Mouse (Mus musculus) intestine, postnatal 0 days (tissue): ENCODE data around the gene Rgs10. TPM values are rescaled to one million over a fixed set of nuclear protein-coding genes. Genes with fewer than 3 reads are reported as not detected.
A peak's percentile ranks its signal among the peaks of the same experiment; 100 is the strongest.

ENCODE experiments used
- ATAC-seq: fragments of 200-750 bp; cut with Nextera tagmentation; 2 replicates; pipeline ENCODE4 v1.8.0; 2017; ENCODE audit warnings: mild to moderate bottlenecking, moderate TSS enrichment, moderate library complexity
- H3K27ac ChIP-seq: fragments of 300-500 bp; sonication (generic); 2 replicates; pipeline ENCODE4 v1.5.1; 2014; ENCODE audit warnings: mild to moderate bottlenecking, low read depth, low read length, moderate library complexity
- H3K27me3 ChIP-seq: fragments of 300-500 bp; sonication (generic); replicated peaks from 2 replicates; pipeline ENCODE4 v1.6.1; 2014; ENCODE audit warnings: low read length, mixed read lengths; ENCODE audit not compliant: control insufficient read depth, insufficient read depth
- H3K36me3 ChIP-seq: fragments of 300-500 bp; sonication (generic); 2 replicates; pipeline ENCODE4 v1.6.1; 2014; ENCODE audit warnings: mild to moderate bottlenecking, moderate library complexity; ENCODE audit not compliant: control insufficient read depth, insufficient read depth
- H3K4me1 ChIP-seq: fragments of 300-500 bp; sonication (generic); replicated peaks from 2 replicates; pipeline ENCODE4 v1.6.1; 2014; ENCODE audit warnings: antibody characterized with exemption, low read length, mixed read lengths; ENCODE audit not compliant: control insufficient read depth, insufficient read depth
- H3K4me2 ChIP-seq: fragments of 300-500 bp; sonication (generic); replicated peaks from 2 replicates; pipeline ENCODE4 v1.6.1; 2014; ENCODE audit warnings: low read depth, mild to moderate bottlenecking, moderate library complexity
- H3K4me3 ChIP-seq: fragments of 300-500 bp; sonication (generic); 2 replicates; pipeline ENCODE4 v1.5.1; 2014; ENCODE audit warnings: low read depth, low read length
- H3K9ac ChIP-seq: fragments of 300-500 bp; sonication (generic); 2 replicates; pipeline ENCODE4 v1.6.1; 2014; ENCODE audit warnings: mild to moderate bottlenecking, low read depth, low read length
- H3K9me3 ChIP-seq: fragments of 300-500 bp; sonication (generic); 2 replicates; pipeline ENCODE4 v1.6.1; 2016; ENCODE audit warnings: mixed run types; ENCODE audit not compliant: control insufficient read depth
- CTCF ChIP-seq: sonication (generic); IDR thresholded peaks from 2 replicates; pipeline ENCODE4 v1.5.1; 2016; ENCODE audit warnings: low read depth, mild to moderate bottlenecking, control low read depth, antibody characterized with exemption, moderate library complexity
- WGBS: fragments of 180-500 bp; shearing (Covaris S2); extraction: QIAGEN DNeasy Blood & Tissue Kit; methylation state at CpG from one replicate; pipeline ENCODE4 v1.1.7; 2014; 5-methylcytosine and 5-hydroxymethylcytosine counted together
- polyA plus RNA-seq: library from polyadenylated mRNA; unstranded; fragments of >200 nt; fragmentation: Nextera tagmentation; extraction: Ambion mirVana; gene quantifications from 2 replicates; pipeline ENCODE4 v1.2.1, GENCODE M21; 2015

Gene Rgs10
- polyA plus RNA-seq, 1 experiment from 2014 or later, result 20.9 TPM

DNA sequence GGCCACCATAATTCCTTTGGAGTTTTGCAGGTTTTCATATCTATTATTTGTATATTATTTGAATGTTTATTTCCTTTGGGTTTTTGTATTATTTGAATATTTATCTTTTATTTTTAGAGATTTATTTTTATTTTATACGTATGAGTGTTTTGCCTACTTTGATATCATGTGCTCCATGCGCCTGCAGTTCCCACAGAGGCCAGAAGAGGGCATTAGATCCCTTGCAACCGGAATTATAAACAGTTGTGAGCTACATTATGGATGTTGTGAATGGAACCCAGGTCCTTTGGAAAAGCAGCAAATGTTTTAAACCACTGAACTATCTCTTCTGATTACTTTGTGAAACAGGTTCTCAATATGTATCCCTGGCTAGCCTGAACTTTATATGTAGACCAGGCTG, 46.2 kb downstream of the Rgs10 start:
- no peak for ATAC-seq
- Histone ChIP-seq H3K36me3 (no peaks in the 10 kb centered on the region), H3K4me1 (no peaks in the 10 kb centered on the region), H3K4me3 (no peak overlapping the region), H3K27me3 (no peaks in the 10 kb centered on the region), H3K4me2 (no peak overlapping the region), H3K9me3 (no peaks in the 10 kb centered on the region), H3K9ac (no peak overlapping the region), H3K27ac (no peak overlapping the region)
- peak; percentile 70 for TF ChIP-seq CTCF
- WGBS, result 53% methylated on average over 3 of the region's 3 CpGs

DNA sequence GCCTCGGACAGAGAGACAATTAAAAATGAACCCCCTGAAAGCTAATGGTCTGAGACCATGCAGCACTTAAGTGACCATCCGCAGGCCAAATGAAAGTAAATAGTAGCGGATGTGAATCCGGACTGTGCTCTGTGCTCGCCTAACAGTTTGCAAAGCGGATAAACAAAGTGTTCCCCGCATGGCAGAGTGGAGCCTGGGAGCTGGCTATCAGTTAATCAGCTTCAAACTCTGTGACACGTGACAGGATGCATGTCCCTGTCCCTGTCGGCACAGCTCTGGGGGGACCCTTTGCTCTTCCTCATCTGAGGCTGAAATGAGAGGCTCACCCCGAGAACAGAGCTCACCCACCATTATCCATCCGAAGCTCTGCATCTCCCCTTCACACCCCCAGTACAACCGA, 49.2 kb downstream of the Rgs10 start:
- no peaks in the 10 kb centered on the region; the same call in 1 of the 2 replicates for H3K4me1 ChIP-seq
- 53% methylated on average over 12 of the region's 12 CpGs for WGBS
- no peaks in the 10 kb centered on the region for H3K27me3 ChIP-seq
- no peaks in the 10 kb centered on the region for H3K36me3 ChIP-seq
- H3K4me2 ChIP-seq, result no peak overlapping the region
- no peak for TF ChIP-seq CTCF
- ATAC-seq, result no peak
- no peak overlapping the region for H3K27ac ChIP-seq
- H3K9ac ChIP-seq, result no peak overlapping the region
- H3K4me3 ChIP-seq, result no peak overlapping the region
- no peaks in the 10 kb centered on the region for H3K9me3 ChIP-seq

DNA sequence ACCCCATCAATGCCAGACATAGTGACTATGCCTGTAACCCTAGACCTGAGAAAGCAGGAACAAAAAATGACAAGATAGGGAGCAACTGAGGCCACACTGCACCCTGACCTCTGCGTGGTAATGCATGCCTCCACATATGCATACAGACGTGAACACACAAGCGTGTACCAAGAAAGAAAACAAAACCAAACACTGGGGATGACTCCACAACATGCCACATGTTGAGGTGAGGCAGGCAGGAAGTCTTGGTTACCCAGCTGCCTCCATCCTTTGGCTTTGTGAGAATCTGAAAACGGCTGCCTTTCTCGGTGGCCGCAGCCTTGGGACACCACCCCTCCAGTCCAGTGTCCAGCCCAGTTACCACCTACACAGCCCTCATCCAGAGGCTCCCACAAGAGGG, 49.7 kb downstream of the Rgs10 start:
- WGBS, result 83% methylated on average over 6 of the region's 6 CpGs
- H3K9me3 ChIP-seq, result no peaks in the 10 kb centered on the region
- ATAC-seq, result no peak
- no peak overlapping the region for H3K27ac ChIP-seq
- no peak overlapping the region for H3K4me2 ChIP-seq
- no peak overlapping the region for H3K4me3 ChIP-seq
- no peaks in the 10 kb centered on the region; the same call in 1 of the 2 replicates for H3K4me1 ChIP-seq
- no peak for TF ChIP-seq CTCF
- no peaks in the 10 kb centered on the region for H3K27me3 ChIP-seq
- no peak overlapping the region for H3K9ac ChIP-seq
- H3K36me3 ChIP-seq, result no peaks in the 10 kb centered on the region

DNA sequence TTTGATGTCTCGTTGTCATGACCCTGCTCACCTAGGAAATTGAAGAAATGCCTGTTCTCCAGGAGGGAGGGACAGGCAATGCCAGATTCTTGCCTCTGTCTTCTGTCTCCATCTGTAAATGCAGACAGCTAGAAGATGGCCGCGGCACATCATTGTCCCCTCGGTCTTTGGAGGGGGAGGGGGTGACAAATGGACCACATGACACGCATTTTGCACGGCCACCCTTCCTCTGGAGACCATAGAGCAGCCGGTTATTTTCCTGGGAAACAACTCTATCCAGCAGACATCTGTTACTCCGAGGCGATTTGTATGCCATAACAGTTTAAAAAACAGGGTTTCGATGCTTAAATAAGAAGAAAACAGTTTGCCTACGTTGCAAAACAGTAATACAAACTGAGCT, 51.9 kb downstream of the Rgs10 start:
- Histone ChIP-seq H3K27me3 (no peaks in the 10 kb centered on the region), H3K4me2 (no peak overlapping the region), H3K4me1 (no peaks in the 10 kb centered on the region; the same call in 1 of the 2 replicates), H3K9me3 (no peaks in the 10 kb centered on the region), H3K27ac (no peak overlapping the region), H3K9ac (no peak overlapping the region), H3K36me3 (no peaks in the 10 kb centered on the region), H3K4me3 (no peak overlapping the region)
- WGBS, result 58% methylated on average over 11 of the region's 11 CpGs
- ATAC-seq, result no peak
- no peak for TF ChIP-seq CTCF

DNA sequence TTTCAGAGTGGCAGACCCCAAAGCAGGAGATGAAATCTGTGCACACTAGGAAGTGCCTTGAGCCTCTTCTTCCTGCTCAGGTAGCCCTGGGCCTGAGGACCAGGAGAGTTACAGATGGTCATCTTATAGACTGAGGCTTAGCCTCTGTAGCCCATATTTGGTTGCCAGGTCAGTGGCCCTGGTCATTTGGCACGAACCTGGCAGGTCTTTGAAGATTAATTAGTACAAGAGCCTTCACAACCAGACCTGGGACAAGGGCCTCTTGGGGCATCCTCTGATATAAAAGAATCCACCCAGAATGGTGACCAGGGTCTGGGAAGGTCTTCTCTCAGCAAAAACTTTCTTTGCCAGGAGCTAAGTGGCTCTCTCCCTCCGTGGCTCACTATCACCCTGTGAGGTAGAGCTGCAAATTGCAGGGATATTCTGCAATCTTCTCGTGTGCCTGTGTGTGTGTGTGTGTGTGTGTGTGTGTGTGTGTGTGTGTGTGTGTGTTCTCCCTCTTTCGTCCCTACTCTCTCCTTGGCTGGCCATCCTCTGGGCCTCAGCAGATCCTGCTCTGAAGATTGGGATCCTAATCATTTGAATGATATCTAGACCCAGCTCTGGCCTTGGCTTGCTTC, 53.4 kb downstream of the Rgs10 start:
- Histone ChIP-seq H3K27ac (no peak overlapping the region), H3K4me3 (no peak overlapping the region), H3K9ac (no peak overlapping the region), H3K27me3 (no peaks in the 10 kb centered on the region), H3K36me3 (no peaks in the 10 kb centered on the region), H3K9me3 (no peaks in the 10 kb centered on the region), H3K4me2 (no peak overlapping the region), H3K4me1 (no peaks in the 10 kb centered on the region; the same call in 1 of the 2 replicates)
- ATAC-seq, result no peak
- WGBS, result 59% methylated on average over 4 of the region's 4 CpGs
- TF ChIP-seq CTCF, result peak; percentile 42; the same call in 1 of the 2 replicates

DNA sequence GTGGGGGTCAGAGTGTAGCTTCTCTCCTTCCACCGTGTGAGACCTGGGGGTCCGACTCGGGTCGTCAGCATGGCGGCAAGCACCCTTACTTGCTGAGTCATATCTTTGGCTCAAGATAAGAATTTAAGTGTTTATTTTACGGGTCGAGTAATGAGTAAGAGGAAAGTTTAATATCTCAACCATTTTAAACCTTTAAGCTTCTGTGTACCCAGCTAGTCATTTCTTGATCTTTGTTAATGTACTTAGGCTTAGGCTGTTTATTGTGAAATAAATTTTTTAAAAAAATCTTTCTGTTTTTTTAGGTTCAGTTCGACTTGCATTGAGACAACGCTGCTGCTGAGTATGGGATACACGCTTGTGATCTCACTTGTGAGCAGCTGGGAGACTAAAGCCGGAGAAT, 54.0 kb downstream of the Rgs10 start:
- H3K4me2 ChIP-seq, result no peak overlapping the region
- no peak overlapping the region for H3K4me3 ChIP-seq
- ATAC-seq, result no peak
- no peak for TF ChIP-seq CTCF
- H3K27ac ChIP-seq, result no peak overlapping the region
- no peak overlapping the region for H3K9ac ChIP-seq
- no peaks in the 10 kb centered on the region; the same call in 1 of the 2 replicates for H3K4me1 ChIP-seq
- 46% methylated on average over 11 of the region's 11 CpGs for WGBS
- no peaks in the 10 kb centered on the region for H3K36me3 ChIP-seq
- H3K27me3 ChIP-seq, result no peaks in the 10 kb centered on the region
- no peaks in the 10 kb centered on the region for H3K9me3 ChIP-seq
